Mouse (Mus musculus) thymus, postnatal 0 days (tissue): Measurements from ENCODE around the gene Riok1. TPM values are rescaled to one million over a fixed set of nuclear protein-coding genes. Genes with fewer than 3 reads are reported as not detected.

ENCODE experiments used
- DNase-seq: peaks from one replicate; pipeline ENCODE4 v3.0.0-alpha.2; 2015; ENCODE audit warnings: low spot score
- polyA plus RNA-seq: library from polyadenylated mRNA; unstranded; fragments of >200 nt; fragmentation: Nextera tagmentation; extraction: Ambion mirVana; gene quantifications from 2 replicates; pipeline ENCODE4 v1.2.1, GENCODE M21; 2015

Riok1 gene
- polyA plus RNA-seq, 1 experiment from 2014 or later, result 70.8 TPM

GRCm38 (mm10) chr13:38062678-38063077, 25.9 kb downstream of the Riok1 start:
- no peak for DNase-seq

- DNase-seq, result peak; percentile 70
These were observed 28.3 kb downstream of the Riok1 start for GRCm38 (mm10) chr13:38064854-38065663.

- no peak for DNase-seq
These were observed 34.1 kb downstream of the Riok1 start for GRCm38 (mm10) chr13:38070945-38071344.

GRCm38 (mm10) chr13:38073374-38074307, 36.8 kb downstream of the Riok1 start:
- no peak for DNase-seq

- no peak for DNase-seq
These were observed 37.6 kb downstream of the Riok1 start for GRCm38 (mm10) chr13:38074404-38074803.

- peak; percentile 47 for DNase-seq
These were observed 40.3 kb downstream of the Riok1 start for GRCm38 (mm10) chr13:38077113-38077512.

- no peak for DNase-seq
These were observed 42.0 kb downstream of the Riok1 start for GRCm38 (mm10) chr13:38078836-38079235.

GRCm38 (mm10) chr13:38079366-38079765, 42.6 kb downstream of the Riok1 start:
- DNase-seq, result no peak

- no peak for DNase-seq
These were observed 43.2 kb downstream of the Riok1 start for GRCm38 (mm10) chr13:38080014-38080413.

GRCm38 (mm10) chr13:38080725-38081124, 43.9 kb downstream of the Riok1 start:
- DNase-seq, result no peak

GRCm38 (mm10) chr13:38081161-38081560, 44.4 kb downstream of the Riok1 start:
- DNase-seq, result no peak

- no peak for DNase-seq
These were observed 49.9 kb downstream of the Riok1 start for GRCm38 (mm10) chr13:38086711-38087110.

- DNase-seq, result no peak
These were observed 51.2 kb downstream of the Riok1 start for GRCm38 (mm10) chr13:38088008-38088407.

GRCm38 (mm10) chr13:38089449-38089848, 52.7 kb downstream of the Riok1 start:
- DNase-seq, result peak; percentile 69

- no peak for DNase-seq
These were observed 53.1 kb downstream of the Riok1 start for GRCm38 (mm10) chr13:38089871-38090270.

- DNase-seq, result no peak
These were observed 59.4 kb downstream of the Riok1 start for GRCm38 (mm10) chr13:38096207-38096606.

GRCm38 (mm10) chr13:38103406-38103805, 66.6 kb downstream of the Riok1 start:
- DNase-seq, result no peak

GRCm38 (mm10) chr13:38104501-38104900, 67.7 kb downstream of the Riok1 start:
- no peak for DNase-seq

- DNase-seq, result no peak
These were observed 72.3 kb downstream of the Riok1 start for GRCm38 (mm10) chr13:38109081-38109480.
